In the genomic region with DNA sequence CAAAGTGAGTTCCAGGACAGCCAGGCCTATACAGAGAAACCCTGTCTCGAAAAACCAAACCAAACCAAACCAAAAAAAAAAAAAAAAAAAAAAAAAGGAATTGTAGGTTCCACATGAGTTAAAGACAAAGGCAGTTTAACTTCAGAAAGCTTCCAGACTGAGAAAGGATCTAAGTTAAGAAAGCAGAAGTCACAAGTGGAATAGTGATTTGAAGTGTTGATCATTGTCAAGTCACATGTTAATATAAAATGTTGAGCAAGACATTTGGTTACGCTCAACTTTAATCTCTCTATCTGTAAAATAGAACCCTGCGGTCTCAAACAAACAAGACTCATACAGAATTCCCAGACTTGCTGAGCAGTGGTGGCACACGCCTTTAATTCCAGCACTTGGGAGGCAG, we compare ENCODE assay signal across 21 mouse cellular contexts. TPM values are rescaled to one million over a fixed set of nuclear protein-coding genes. Genes with fewer than 3 reads are reported as not detected.
DNase-seq lines count a peak whose midpoint lies in the region; ATAC-seq lines count a peak whose summit lies in the region.
"Had no signal": no experiment of that assay in that cellular context is flagged by ENCODE, and none has a peak within 500 bp of the region (broad histone marks: within the 10 kb centered on the region; RNA-seq: fewer than 3 reads in every experiment).

No protein-coding gene starts in this region.

- peak; percentile 71 for DNase-seq in heart, adult 11 months
- DNase-seq in heart, postnatal 36 days, result no peak
- DNase-seq in urinary bladder, postnatal 4 days (ENCODE audit: low spot score in 2 of 2), result no peak
- no peak for DNase-seq in ovary, postnatal 36 days (ENCODE audit: low spot score)
- DNase-seq in left cerebral cortex, adult 9 months (ENCODE audit: low spot score in 2 of 2), result no peak
- DNase-seq: adrenal gland, adult 2 months; adrenal gland, postnatal 10 days; adrenal gland, postnatal 25 days; B cell, adult 2 months; cerebellum, adult 11-12 months; cerebellum, adult 2 months; cerebellum, adult 9-10 months; cerebellum, postnatal 10 days; cerebellum, postnatal 25 days; embryo, embryonic 11 days had no signal

- ATAC-seq in granulocyte monocyte progenitor cell, adult 5-6 weeks (replicated peaks; ENCODE audit: poor library complexity, severe bottlenecking), result peak; percentile 79
- ATAC-seq in megakaryocyte, adult 5-6 weeks (ENCODE audit: poor library complexity, severe bottlenecking), result peak; percentile 62
- ATAC-seq: CD4-positive, CD25-positive, alpha-beta regulatory T cell, adult 4 months; forebrain, embryonic 14.5 days; forebrain, embryonic 16.5 days; Patski had no signal

- intact Hi-C loops in heart, postnatal 36 days (cut with DNase I), result no loop called here

RNA-seq across cellular contexts. Expression of a gene that starts 12.2 kb away (rescaled TPM):
- 100 to 1,000 TPM; 385 to 457 TPM for total RNA-seq in heart, postnatal 36 days (2021)
- 53.3 and 59.4 TPM in 2 replicates for total RNA-seq in granulocyte monocyte progenitor cell, adult 5-6 weeks (2014; fragmentation: Nextera tagmentation)
- total RNA-seq in granulocyte monocyte progenitor cell, adult 5-6 weeks (2017), result 30.6 and 41.9 TPM in 2 replicates
- 25.8 and 34.1 TPM in 2 replicates for total RNA-seq in megakaryocyte, adult 5-6 weeks (2015)
- 15.9 and 17.3 TPM in 2 replicates for total RNA-seq in megakaryocyte, adult 5-6 weeks (2017)

Comparison
In these comparisons a context has a peak if more than half of its experiments do, and no peak if none do; other contexts are left out.
1. RNA of a gene that starts 12.2 kb away (total RNA-seq): 385 to 457 TPM in heart, postnatal 36 days; 30.6 to 59.4 TPM in granulocyte monocyte progenitor cell, adult 5-6 weeks and 15.9 to 34.1 TPM in megakaryocyte, adult 5-6 weeks; every median in the first group is over 4 times any median in the second.